Mouse (Mus musculus): ENCODE measurements around the gene Fat2.

Fat2 gene

DNA sequence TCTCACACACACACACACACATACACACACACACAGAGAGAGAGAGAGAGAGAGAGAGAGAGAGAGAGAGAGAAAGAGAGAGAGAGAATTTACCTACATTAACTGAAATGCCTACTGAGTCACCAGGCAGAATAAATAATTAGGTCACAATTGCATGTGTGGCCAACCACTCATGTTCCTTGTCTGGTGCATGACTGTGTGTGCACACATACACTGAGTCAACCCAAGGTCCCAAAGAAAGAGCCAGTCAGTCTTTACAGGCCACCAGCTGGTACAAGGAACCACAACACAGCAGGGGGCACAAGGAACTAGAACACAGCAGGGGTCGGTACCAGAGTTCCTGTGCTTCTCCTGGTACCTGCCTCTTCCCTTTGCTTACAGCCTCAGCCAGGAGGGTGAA lies 99.5 kb downstream of the Fat2 start:
- no peak for DNase-seq

DNA sequence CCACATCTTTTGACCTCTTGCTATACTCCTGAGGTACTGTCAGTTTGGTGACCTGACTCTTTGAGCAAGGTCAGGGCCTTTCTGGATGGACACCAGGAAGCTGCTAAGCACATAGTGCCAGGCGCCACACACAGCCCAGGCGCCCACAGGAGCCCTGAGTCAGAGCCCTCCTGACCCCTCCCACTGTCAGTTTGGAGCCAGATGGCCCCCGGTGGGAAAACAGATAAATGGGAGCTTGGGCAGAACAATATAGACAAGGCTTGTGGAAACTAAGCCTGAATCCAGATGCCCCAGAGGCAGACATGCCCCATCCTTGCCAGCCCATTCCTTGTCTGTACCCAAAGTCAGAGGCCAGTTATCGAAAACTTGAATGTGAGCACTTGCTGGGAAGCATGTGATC lies 101.6 kb downstream of the Fat2 start:
- DNase-seq: no peak

DNA sequence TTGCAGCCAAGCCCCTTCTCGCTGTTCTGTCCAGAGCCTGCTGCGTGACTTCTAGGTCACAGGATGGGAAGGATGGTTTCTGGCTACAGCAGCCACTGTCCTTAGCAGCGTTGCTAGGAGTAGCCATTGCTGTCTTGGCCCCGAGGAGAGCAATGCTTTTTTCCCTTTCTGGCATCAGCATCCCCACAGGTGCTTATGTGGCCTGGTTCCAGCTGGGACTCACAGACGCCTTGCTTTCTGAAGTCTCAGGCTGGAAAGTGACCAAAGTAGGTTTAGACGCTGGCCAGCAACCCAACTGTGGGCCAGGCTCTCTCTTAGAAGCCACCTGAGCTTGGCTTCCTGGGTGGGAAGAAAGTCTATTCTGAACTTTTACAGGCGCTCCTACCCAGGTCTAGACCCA lies 102.1 kb downstream of the Fat2 start:
- no peak for DNase-seq

DNA sequence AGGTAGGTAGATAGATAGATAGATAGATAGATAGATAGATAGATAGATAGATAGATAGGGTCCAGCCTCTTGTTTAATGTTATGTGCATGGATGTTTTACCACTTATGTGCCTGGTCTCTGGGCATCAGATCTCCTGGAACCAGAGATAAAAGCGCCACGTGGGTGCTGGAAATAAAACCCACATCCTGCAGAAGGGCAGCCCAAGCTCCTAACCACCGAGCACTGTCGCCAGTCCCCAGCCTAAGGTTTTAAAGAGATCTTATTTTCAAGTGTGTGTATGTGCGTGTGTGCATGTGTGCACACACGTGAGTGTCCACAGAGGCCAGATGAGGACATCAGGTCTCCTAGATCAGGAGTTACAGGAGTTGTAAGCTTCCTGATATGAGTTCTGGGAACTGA lies 105.3 kb downstream of the Fat2 start:
- no peak for DNase-seq

DNA sequence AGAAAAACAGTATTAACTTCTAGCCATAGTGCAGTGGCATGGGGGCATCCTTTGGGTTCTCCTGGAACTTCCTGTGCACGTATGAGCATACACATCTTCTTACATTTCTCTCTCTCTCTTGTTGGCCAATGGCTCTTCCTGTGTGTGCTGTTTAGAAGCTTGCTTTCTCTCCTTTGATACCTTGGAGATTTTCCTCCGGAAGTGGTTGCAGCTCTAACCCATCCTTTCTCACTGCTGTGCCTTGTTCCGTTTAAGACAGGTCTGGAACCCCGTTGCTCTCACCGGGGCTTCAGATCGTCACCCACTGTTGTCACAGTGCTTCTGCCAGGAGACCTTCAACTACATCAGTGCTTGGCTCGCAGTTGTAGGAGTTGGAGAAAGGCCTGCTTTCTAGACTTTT lies 115.1 kb downstream of the Fat2 start:
- DNase-seq: no peak

DNA sequence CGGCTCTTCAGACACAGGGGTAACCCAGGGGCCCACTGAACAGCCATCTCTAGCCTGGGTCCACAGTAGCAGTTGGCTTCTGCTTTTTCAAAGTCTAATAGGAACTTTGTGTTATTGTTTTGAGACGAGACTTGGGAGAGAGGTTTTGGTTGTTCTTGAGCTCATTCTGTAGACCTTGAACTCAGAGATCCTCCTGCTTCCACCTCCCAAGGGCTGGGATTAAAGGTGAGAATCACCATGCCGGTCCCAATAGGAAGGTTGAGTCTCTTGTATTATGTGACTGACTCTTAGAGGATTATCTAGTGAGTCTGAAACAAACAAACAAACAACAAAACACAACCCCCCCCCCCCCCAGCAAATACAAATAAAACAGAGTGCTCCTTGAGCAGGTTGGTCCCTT lies 117.9 kb downstream of the Fat2 start:
- no peak for DNase-seq

DNA sequence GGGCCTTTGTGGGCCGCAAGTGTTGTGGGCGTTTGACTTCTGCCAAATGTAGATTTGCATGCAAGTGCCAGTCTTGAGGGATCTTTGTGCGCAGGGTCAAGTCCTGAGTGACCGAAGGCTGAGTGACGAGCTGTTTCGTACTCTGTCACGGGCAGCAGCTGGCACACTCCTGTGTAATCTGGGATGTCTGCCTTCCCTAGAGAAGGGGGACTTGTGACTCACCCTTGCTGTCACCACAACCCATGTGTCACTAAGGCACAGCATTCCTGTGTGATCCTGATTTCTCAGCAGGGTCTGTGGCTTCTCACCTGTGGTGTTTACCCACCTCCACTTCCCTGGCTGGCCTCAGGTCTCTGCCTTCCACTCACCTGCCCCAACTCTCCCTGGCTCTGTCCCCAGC lies 118.5 kb downstream of the Fat2 start:
- DNase-seq: no peak

DNA sequence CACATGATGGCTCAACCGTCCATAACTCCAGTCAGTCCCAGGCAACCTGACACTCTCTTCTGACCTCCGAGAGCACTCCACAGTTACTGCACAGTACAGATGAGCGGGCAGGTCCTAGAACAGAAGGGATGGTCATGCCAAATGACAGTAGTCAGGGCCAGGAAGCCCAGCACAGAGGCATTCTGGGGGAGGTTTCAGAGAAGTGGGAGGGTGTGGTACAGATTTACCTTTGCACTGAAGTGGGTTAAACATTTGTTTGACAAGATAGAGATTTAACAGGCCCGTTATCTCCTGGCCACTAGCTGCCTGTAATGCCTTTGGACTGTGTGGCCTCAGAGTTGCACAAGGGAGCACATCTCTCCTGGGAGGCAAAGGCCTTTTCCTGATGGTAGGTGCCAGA lies 118.9 kb downstream of the Fat2 start:
- DNase-seq: no peak

DNA sequence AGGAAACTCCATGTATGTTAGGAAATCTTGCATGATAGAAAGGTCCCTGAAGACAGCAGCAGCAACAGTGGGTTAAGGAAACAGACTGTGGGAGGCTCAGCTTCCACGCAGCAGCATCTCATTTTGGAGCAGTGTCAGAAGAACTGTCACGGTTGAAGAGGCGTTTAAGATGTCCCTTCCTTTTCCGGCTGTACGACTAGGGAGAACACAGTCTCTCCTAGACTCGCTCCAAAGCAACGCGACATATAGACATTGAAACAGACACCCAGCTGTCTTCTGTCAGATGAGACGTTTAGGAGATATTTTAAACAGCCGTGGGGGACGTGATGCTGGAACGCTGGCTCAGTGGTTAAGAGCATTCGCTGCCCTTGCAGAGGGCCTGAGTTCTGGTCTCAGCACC lies 119.5 kb downstream of the Fat2 start:
- DNase-seq: no peak

DNA sequence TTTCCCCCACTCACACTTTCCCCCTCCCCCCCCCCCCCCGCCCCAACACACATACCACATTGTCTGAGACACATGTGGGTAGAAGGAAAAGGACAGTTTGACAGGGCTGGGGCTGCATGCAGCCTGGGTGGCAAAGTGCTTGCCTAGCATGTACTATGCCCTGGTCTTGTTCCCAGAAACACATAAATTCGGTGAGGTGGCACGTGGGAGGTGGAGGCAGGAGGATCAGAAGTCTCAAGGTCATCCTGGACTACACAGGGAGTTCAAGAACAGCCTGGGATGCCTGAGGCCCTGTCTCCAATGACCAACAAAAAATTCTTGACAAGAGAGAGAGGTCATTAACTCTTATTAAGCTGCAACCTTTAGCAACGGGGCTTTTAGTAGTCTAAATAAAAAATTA lies 120.3 kb downstream of the Fat2 start:
- DNase-seq: no peak

DNA sequence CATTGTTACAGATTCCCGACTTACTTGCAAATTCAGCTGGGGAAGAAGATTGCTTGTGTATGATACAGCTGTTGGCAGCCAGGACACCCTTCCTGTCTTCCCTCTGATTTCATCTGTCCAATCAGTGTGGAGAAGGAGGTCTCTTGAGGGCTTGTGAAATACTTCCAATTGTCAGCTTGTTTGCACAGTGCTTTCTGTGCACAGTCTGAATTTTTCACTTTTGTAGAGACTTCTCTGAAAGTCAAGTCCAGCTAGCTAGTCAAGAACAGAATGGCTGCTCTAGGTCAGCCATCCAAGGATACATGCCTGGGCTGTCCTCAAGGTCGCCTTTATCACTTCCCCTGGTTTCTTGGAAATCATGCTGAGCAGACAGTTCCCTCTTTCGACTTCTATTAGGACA lies 121.4 kb downstream of the Fat2 start:
- DNase-seq: no peak

DNA sequence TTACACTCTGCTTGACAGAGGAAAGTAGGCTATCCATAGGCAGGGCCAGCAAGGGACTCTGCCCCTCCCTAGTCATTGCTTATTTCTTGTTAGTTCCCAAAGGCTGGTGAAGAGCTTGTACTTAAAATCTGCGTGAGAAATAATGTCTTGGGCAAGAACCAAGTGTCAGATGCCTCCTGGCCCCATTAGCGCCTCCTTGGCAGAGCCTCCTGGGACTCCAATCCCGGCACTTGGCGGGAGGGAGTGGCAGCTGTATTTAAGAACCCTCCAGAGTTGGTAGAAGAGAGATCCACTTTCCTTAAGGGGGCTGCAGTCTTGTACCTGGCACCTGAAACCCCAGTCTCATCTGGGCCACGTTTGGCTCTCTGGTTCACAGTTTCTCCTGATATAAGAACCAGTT lies 122.2 kb downstream of the Fat2 start:
- DNase-seq: no peak

DNA sequence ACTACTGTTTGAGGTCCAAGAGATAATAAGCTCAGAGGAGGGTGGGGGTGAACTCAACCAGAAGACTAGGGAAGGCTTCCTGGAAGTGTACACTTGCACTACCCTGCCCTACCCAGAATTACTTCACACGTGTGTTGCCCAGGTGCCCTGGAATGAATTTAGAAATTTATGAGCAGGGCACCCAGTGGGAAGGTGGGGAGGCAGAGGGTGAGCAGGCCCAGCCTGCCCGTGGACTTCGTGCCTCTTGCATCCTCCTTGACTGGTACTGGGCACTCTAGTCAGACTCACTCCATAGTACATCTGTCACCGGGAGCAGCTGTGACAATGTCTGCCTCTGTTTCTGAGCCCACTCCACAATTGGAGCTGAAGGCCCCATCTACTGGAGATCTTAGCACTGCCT lies 122.8 kb downstream of the Fat2 start:
- no peak for DNase-seq

DNA sequence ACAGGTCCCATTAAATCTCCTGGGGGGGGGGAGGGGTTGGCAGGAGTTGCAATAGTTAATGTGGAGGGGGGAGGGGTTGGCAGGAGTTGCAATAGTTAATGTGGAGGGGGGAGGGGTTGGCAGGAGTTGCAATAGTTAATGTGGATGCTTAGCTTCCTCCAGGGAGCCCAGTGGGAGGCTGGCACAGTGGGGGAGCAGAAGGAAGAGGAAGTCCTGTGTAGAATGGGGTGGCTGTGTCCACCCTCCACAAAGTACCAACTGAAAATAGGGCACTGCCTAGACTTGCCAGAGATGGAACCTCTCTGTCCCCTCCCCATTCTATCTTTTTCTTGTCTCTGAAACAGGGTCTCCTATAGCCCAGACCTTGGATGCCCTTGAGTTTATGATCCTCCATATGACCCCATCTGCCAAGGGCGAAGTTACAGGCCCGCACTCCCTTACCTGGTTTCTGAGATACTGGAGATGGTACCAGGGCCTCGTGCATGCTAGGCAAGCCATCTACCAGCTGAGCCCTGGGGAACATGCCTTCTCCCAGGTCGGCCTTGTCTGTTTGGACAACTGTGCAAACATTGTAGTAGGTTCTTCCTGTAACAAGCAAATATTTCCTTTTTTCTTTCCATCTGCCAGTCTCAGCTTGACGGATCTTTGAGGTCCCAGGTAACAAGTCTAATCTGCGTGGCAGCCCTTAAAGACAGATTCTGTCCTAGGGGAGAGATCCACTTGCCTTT lies 126.6 kb downstream of the Fat2 start:
- no peak for DNase-seq

DNA sequence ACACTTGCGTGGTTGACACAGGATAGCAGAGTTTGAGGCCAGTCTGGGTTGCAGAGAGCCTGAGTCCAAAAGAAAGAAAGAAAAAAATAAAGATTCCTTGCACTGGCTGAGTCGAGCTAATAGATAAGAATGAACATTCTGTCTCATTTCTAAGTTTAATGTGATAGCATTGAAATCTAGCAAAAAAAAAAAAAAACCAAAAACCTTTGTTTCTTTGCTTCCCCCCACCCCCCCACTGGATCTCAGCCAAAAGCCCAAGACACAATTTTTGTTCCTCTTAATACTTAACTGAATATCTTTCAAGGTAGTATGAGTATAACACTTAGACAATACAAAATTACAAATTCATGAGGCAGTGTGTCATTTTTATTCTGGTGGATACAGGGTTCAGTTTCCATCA lies 127.3 kb downstream of the Fat2 start:
- DNase-seq: no peak

DNA sequence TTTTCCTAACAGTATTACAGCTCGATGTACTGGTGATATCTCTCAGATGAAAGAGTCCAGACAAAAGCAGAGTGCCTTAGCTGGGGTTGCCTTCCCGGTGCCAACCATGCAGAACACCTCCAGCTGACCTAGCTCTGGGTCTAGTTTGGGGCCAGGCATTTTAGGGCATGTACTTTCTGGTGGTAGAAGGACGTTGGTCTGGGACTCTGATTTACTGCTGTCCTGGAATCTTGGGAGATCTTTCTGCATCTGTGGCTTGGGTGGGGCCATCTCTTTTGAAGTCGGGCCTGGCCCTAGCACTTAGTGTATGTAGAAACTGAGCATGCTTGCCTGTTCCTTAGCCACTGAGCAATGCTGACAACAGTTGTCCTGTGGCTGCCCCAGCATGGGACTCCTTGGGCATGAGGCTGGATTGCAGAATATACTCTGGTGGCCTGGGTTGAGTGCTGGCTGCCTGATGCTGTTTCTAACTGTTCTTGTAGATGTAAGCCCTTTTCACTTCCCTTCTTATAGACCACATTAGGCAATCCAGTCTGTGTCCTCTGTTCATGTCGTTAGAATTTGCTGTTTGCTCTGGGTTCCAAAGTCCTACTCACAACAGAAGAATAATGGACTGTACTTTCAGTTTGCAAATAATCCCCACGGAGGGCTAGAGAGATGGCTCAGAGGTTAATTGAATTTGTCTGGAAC lies 128.2 kb downstream of the Fat2 start:
- no peak for DNase-seq

DNA sequence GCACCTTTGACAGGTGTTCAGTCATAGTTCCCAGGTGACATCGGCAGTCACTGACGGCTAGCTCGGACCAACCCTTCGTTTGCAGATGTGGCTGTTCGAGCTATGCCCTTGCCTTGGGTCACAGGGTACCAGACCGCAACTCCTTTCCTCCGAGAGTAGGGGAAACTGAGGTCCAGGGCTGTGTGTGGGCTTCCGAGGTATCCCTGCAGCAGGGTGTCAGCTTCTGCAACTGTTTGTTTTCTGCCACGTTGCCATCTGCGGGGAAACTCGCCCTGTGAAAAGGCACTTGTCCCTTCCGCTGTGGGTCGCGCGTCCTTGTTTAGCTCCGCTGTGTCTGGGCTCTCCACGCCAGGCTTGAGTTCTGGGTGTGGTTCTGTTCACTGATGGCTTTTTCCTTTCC lies 131.8 kb downstream of the Fat2 start:
- DNase-seq: peak; percentile 31

DNA sequence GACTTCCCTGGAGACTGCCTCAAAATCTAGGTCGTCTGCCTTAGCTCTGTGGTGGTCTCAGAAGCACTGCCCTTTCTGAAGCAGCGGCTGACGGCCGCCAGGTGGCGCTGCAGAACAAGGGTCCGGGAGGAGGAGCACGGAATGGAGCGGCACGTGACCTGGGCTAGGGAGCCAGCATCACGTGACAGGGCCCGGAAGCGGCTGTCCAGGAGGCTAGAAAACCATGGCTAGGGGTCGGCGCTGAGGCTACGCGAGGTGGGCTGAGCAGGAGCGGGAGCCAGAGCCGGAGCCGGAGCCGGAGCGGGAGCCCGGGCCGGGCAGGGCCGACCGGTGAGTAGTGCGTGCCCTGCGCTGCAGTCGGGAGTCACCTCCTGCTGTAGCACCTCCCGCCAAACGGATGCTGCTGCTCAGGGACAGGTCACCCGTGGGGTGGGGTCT lies 132.2 kb downstream of the Fat2 start, which contains the start of gene Slc36a1:
TSS of gene Slc36a1 (plus strand) at position 192 of the 438 bp plus-strand sequence.
- peak; percentile 99 for DNase-seq

Measured in right cerebral cortex, postnatal 14 days (tissue).